Mouse (Mus musculus) MEL (cell line): ENCODE measurements around the gene Eme2.

Experiments
- CTCF ChIP-seq, 3 experiments: IDR thresholded peaks in 2 of 3; conservative IDR thresholded peaks in 1 of 3; 2 replicates each; pipeline ENCODE4 v1.5.1; 2011 to 2012; ENCODE audit warnings: low read length in 3 of 3, low read depth in 2 of 3, mild to moderate bottlenecking in 2 of 3, improper control_type of control experiment in 1 of 3, inconsistent platforms in 1 of 3, mixed read lengths in 1 of 3, moderate library complexity in 1 of 3; ENCODE audit not compliant: control insufficient read depth in 1 of 3, insufficient read depth in 1 of 3, poor library complexity in 1 of 3, severe bottlenecking in 1 of 3
- E2F4 ChIP-seq: IDR thresholded peaks from 2 replicates; pipeline ENCODE4 v1.6.1; 2011; ENCODE audit warnings: low read depth, low read length, improper control_type of control experiment, borderline replicate concordance
- EP300 ChIP-seq, 2 experiments: IDR thresholded peaks; 2 replicates each; pipeline ENCODE4 v1.6.1; 2011; ENCODE audit warnings: improper control_type of control experiment in 2 of 2, low read length in 2 of 2, low read depth in 1 of 2, mild to moderate bottlenecking in 1 of 2
- GATA1 ChIP-seq: IDR thresholded peaks from 2 replicates; pipeline ENCODE4 v1.6.1; 2011; ENCODE audit warnings: low read depth, low read length, improper control_type of control experiment
- JUND ChIP-seq: IDR thresholded peaks from 2 replicates; pipeline ENCODE4 v1.6.1; 2011; ENCODE audit warnings: low read depth, mild to moderate bottlenecking, improper control_type of control experiment, low read length
- MAZ ChIP-seq: IDR thresholded peaks from 2 replicates; pipeline ENCODE4 v1.6.1; 2012; ENCODE audit warnings: low read depth, mild to moderate bottlenecking, inconsistent platforms, low read length, improper control_type of control experiment
- MEF2A ChIP-seq: IDR thresholded peaks from 2 replicates; pipeline ENCODE4 v1.6.1; 2014; ENCODE audit warnings: low read depth, mild to moderate bottlenecking, inconsistent platforms, low read length, improper control_type of control experiment; ENCODE audit not compliant: poor library complexity, insufficient replicate concordance, severe bottlenecking; ENCODE audit errors: extremely low read depth
- MXI1 ChIP-seq: IDR thresholded peaks from 2 replicates; pipeline ENCODE4 v1.6.1; 2011; ENCODE audit warnings: mild to moderate bottlenecking, low read depth, low read length, improper control_type of control experiment
- POLR2A ChIP-seq, 2 experiments: IDR thresholded peaks; 2 replicates each; pipeline ENCODE4 v1.6.1; 2011 to 2012; ENCODE audit warnings: low read length in 2 of 2, mild to moderate bottlenecking in 2 of 2, control low read depth in 1 of 2, improper control_type of control experiment in 1 of 2, low read depth in 1 of 2, moderate library complexity in 1 of 2; ENCODE audit not compliant: control insufficient read depth in 1 of 2, insufficient read depth in 1 of 2, poor library complexity in 1 of 2
- TBP ChIP-seq: IDR thresholded peaks from 2 replicates; pipeline ENCODE4 v1.8.0; 2011; ENCODE audit warnings: low read depth, low read length, improper control_type of control experiment
- TCF12 ChIP-seq: IDR thresholded peaks from 2 replicates; pipeline ENCODE4 v1.6.1; 2014; ENCODE audit warnings: low read depth, mild to moderate bottlenecking, inconsistent platforms, low read length, improper control_type of control experiment, moderate library complexity
- ZC3H11A ChIP-seq: IDR thresholded peaks from 2 replicates; pipeline ENCODE4 v1.6.1; 2012; ENCODE audit warnings: low read depth, mild to moderate bottlenecking, inconsistent platforms, low read length, improper control_type of control experiment
- ZMIZ1 ChIP-seq: IDR thresholded peaks from 2 replicates; pipeline ENCODE4 v1.6.1; 2012; ENCODE audit warnings: low read depth, mild to moderate bottlenecking, inconsistent platforms, low read length, improper control_type of control experiment, moderate library complexity

DNA sequence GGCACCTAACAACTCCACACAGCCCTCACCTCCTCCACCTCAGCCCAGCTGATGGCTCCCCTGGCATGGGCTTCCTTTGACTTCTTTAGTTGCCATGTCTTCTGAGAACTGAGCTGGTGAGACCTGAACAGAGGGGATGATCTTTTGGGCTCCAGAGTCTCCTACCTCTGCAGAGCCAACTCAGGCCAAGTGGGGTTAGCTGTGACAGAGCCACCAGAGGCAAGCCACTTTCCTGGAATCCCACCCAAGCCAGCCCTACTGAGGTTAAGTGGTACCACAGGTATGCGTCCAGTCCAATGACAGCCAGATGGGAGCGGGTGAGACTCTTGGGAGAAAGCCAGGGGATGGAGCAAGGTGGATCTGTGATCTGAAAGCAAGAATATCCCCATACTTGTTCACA lies 1.6 kb downstream of the Eme2 start:
- TF ChIP-seq ZMIZ1 (no peak), GATA1 (no peak), EP300 (IDR thresholded peaks at IDR 0.05; ENCODE audit: low read depth in 1 of 2, low read length in 2 of 2) (no peak), CTCF (IDR thresholded peaks at IDR 0.05 in 2 of 3, conservative IDR thresholded peaks at IDR 0.05 in 1 of 3; ENCODE audit: control insufficient read depth in 1 of 3, insufficient read depth in 1 of 3, low read depth in 2 of 3, low read length in 3 of 3, poor library complexity in 1 of 3, severe bottlenecking in 1 of 3) (no peak), POLR2A (IDR thresholded peaks at IDR 0.05; ENCODE audit: control insufficient read depth in 1 of 2, insufficient read depth in 1 of 2, low read depth in 1 of 2, low read length in 2 of 2, poor library complexity in 1 of 2) (no peak), E2F4 (no peak), MEF2A (no peak), TCF12 (no peak), TBP (no peak), MXI1 (no peak), ZC3H11A (no peak), JUND (no peak), MAZ (no peak)
